Mouse (Mus musculus) megakaryocyte, embryonic 14.5 days (primary cell): Measurements from ENCODE around the gene Gm973. TPM values are rescaled to one million over a fixed set of nuclear protein-coding genes. Genes with fewer than 3 reads are reported as not detected.

Source experiments
- H3K27me3 ChIP-seq: replicated peaks from 2 replicates; pipeline ENCODE3; 2012; ENCODE audit warnings: inconsistent platforms
- H3K36me3 ChIP-seq: replicated peaks from 2 replicates; pipeline ENCODE3; 2012; ENCODE audit warnings: low read length, inconsistent platforms, mixed read lengths
- H3K4me1 ChIP-seq: 2 replicates; pipeline ENCODE4 v1.6.1; 2012; ENCODE audit warnings: inconsistent platforms
- H3K4me3 ChIP-seq: replicated peaks from 2 replicates; pipeline ENCODE3; 2012; ENCODE audit warnings: moderate library complexity, mild to moderate bottlenecking, inconsistent platforms
- H3K9me3 ChIP-seq: 2 replicates; pipeline ENCODE4 v1.6.1; 2012; ENCODE audit warnings: inconsistent platforms
- FLI1 ChIP-seq: IDR thresholded peaks from 2 replicates; pipeline ENCODE4 v1.6.1; 2012; ENCODE audit warnings: low read length, inconsistent platforms, mixed read lengths
- GATA1 ChIP-seq: IDR thresholded peaks from 3 replicates; pipeline ENCODE4 v1.6.1; 2012; ENCODE audit warnings: mixed read lengths, low read length, inconsistent platforms, borderline replicate concordance
- polyA plus RNA-seq: library from polyadenylated mRNA; stranded (reverse); fragments of >175 nt; gene quantifications from 2 replicates; pipeline ENCODE4 v1.2.3, GENCODE M21; 2012; ENCODE audit warnings: low replicate concordance; ENCODE audit not compliant: insufficient read depth

The Gm973 gene
- polyA plus RNA-seq: not detected in 2 replicates

DNA sequence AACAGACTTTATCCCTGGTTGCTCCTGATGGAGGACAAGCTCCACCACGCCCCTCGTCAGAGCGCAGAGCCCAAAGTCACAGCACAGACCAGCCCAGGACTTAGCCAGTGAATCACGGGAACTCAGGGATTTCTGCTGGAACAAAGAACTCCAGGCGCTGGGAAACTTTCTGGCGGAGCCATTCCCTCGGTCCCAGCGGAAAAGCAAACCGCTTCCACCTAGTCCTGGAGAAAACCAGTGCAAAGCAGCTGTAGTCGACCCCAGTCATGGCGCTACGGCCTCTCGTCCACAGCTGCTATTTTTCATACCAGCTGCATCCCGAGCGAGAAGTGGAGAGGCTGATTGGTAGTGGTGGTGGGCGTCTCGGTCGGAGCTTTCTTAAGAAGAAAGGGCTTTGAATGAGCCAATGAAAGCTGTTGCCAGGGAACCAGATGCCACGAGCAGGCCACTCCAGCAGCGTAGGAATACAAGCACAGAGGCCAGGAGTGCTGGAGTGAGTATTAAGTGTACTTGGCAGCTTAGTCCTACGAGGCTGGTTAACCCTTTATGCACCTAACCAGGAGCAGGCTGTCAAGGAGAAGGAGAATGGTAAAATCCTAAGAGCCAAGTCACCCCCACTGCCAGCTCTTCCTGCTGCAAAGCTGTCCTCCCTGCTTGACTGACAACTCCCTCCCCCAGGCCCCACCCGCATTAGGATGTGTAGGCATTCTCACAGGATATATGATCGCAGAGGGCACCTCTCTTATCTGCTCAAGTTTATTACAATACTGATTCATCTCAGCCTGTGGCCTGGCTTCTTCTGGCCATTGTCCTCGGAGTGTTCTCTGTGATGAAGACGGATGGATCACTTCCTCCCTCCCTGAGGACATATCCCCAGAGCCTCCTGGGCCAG lies at the start of gene Gm973:
TSS of gene Gm973 (plus strand) at position 239 of the 892 bp plus-strand sequence.
- Histone ChIP-seq H3K9me3 (no peaks in the 10 kb centered on the region), H3K27me3 (peaks cover 47% of the 10 kb centered on the region), H3K4me3 (no peak within 1 kb of the TSS), H3K36me3 (no peaks in the 10 kb centered on the region), H3K4me1 (peaks cover 9% of the 10 kb centered on the region; the same call in 1 of the 2 replicates)
- no peak for TF ChIP-seq GATA1
- no peak for TF ChIP-seq FLI1

- no peak overlapping the region for H3K4me3 ChIP-seq
- no peak for TF ChIP-seq FLI1
- TF ChIP-seq GATA1: no peak
Observed at GRCm38 (mm10) chr1:59469170-59469569, 46.9 kb upstream of the Gm973 start.

DNA sequence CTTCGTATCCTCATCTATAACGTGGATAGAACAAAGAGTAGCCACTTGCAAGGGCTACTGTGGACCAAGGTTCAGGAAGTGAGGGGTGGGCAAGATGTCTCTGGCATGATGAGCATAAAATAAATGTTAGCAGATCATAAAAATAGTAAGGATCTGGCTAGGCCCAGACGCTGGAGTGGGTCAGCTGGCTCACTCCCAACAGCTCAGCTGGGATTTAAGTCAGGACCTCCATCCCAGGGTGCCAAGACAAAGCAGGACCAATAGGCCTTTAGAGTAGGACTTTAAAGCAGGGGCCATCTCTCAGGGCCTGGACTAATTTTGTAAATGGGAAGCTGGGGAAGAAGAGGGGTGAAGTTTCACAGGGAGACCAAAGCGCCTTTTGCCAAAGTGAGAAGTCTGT lies 45.3 kb upstream of the Gm973 start:
- Histone ChIP-seq H3K4me3 (no peak overlapping the region), H3K9me3 (no peaks in the 10 kb centered on the region), H3K4me1 (peaks cover 4% of the 10 kb centered on the region), H3K27me3 (peaks cover 13% of the 10 kb centered on the region), H3K36me3 (no peaks in the 10 kb centered on the region)
- TF ChIP-seq GATA1: no peak
- no peak for TF ChIP-seq FLI1

More at GRCm38 (mm10) chr1:59469170-59469569, 46.9 kb upstream of the Gm973 start:
- peaks cover 17% of the 10 kb centered on the region for H3K27me3 ChIP-seq
- H3K4me1 ChIP-seq: no peaks in the 10 kb centered on the region
- no peaks in the 10 kb centered on the region for H3K36me3 ChIP-seq
- H3K9me3 ChIP-seq: no peaks in the 10 kb centered on the region

DNA sequence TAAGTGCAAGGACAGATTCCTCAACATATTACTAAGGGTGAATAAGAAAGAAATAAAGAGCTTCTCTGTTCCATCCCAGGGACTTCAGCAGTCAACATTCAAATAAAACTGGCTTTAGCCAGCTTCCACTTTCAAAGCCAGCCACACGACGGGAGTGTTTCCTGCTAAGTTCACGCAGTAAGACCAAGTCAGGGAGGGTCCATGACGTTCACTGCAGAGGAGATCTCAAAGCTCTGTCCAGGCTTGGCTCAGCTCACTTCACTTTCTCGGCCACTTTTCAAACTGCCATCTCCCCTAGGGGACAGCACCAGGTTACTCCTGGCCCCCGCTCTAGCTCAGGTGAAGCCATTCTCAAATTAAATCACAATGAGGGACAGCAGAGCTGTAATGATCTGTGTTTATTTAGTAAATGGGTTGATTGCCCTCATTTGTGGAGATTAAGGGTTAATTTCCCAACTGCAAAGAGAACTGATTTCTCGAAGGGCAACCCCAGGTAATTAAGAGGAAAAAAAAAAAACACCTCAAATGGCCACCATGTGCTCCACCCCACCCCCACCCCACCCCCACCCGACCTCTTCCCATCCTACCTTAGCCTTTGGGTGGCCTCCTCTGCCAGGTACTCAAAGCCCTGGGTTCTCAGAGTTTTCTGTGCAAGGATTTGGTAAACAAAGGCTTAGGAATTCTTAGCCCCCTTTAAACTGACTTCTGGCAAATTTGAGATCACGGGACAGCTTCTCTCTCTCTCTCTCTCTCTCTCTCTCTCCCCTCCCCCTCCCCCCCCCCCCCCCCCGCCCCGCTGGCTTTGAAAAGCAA lies 43.5 kb upstream of the Gm973 start:
- H3K4me1 ChIP-seq: peaks cover 5% of the 10 kb centered on the region
- H3K27me3 ChIP-seq: peaks cover 12% of the 10 kb centered on the region
- no peak for TF ChIP-seq GATA1
- TF ChIP-seq FLI1: no peak
- no peak overlapping the region for H3K4me3 ChIP-seq
- H3K9me3 ChIP-seq: no peaks in the 10 kb centered on the region
- no peaks in the 10 kb centered on the region for H3K36me3 ChIP-seq

- TF ChIP-seq FLI1: no peak
- TF ChIP-seq GATA1: no peak
- Histone ChIP-seq H3K27me3 (peaks cover 14% of the 10 kb centered on the region), H3K4me1 (peaks cover 5% of the 10 kb centered on the region), H3K36me3 (no peaks in the 10 kb centered on the region), H3K4me3 (no peak overlapping the region), H3K9me3 (no peaks in the 10 kb centered on the region)
Observed at GRCm38 (mm10) chr1:59473181-59473555, 42.9 kb upstream of the Gm973 start.

- H3K4me1 ChIP-seq: peaks cover 9% of the 10 kb centered on the region
- H3K9me3 ChIP-seq: no peaks in the 10 kb centered on the region
- TF ChIP-seq FLI1 (no peak), GATA1 (no peak)
- no peaks in the 10 kb centered on the region for H3K36me3 ChIP-seq
- peaks cover 11% of the 10 kb centered on the region for H3K27me3 ChIP-seq
- no peak overlapping the region for H3K4me3 ChIP-seq
Observed at GRCm38 (mm10) chr1:59475618-59476017, 40.4 kb upstream of the Gm973 start.

DNA sequence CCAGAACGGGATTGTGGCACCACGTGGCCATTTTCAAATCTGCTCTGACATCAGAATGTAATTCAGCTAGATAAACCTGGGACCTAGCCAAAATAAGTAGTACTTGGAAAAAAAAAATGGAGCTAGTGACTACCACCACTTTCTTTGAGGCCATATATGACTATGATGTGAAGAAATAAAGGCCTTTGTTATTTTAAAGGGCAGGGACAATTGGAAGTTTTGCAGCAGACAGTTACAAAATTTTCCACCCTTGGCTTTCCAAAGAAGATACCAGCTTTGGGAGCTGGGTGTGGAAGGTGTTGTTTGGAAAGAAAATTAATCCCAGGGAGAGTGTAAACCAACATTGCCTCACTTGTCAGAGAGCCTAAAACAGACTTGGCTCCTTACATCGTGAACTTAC lies 37.2 kb upstream of the Gm973 start:
- peaks cover 7% of the 10 kb centered on the region for H3K9me3 ChIP-seq
- H3K4me3 ChIP-seq: no peak overlapping the region
- peaks cover 22% of the 10 kb centered on the region for H3K27me3 ChIP-seq
- H3K4me1 ChIP-seq: peaks cover 37% of the 10 kb centered on the region
- no peak for TF ChIP-seq FLI1
- TF ChIP-seq GATA1: no peak
- peaks cover 6% of the 10 kb centered on the region for H3K36me3 ChIP-seq

DNA sequence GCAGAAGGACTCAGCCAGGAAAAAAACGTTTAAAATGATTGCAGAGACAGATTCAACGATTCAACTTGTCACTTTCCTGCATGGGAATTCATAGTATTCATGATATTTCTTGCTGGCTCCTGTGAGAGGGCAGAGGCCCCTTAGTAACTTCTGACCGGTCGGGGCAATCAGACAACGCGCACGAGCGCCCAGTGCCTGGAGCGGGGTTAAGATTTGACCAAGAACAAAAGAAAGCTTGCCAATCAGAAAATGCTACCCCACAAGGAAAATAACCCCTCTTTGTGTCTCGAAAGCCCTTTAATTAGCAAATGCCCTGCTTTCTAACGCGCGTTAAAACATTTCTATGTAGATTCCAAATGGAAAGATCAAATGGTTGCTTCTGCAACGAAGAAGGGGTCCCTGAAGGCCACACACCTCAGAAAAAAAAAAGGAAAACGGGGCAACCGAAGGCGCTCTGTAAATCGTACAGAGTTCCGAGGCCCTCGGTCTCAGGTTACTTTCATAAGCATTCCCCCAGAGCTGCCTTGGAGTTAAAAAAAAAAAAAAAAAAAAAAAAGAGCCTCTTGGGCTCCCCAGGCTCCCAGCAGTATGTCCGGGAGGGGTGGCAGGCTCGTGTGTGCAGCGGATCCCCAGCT lies 35.1 kb upstream of the Gm973 start:
- Histone ChIP-seq H3K4me3 (peak overlapping the region; percentile 95), H3K36me3 (peaks cover 16% of the 10 kb centered on the region), H3K27me3 (peaks cover 30% of the 10 kb centered on the region), H3K4me1 (peaks cover 49% of the 10 kb centered on the region), H3K9me3 (peaks cover 9% of the 10 kb centered on the region)
- TF ChIP-seq FLI1 (no peak), GATA1 (no peak)

DNA sequence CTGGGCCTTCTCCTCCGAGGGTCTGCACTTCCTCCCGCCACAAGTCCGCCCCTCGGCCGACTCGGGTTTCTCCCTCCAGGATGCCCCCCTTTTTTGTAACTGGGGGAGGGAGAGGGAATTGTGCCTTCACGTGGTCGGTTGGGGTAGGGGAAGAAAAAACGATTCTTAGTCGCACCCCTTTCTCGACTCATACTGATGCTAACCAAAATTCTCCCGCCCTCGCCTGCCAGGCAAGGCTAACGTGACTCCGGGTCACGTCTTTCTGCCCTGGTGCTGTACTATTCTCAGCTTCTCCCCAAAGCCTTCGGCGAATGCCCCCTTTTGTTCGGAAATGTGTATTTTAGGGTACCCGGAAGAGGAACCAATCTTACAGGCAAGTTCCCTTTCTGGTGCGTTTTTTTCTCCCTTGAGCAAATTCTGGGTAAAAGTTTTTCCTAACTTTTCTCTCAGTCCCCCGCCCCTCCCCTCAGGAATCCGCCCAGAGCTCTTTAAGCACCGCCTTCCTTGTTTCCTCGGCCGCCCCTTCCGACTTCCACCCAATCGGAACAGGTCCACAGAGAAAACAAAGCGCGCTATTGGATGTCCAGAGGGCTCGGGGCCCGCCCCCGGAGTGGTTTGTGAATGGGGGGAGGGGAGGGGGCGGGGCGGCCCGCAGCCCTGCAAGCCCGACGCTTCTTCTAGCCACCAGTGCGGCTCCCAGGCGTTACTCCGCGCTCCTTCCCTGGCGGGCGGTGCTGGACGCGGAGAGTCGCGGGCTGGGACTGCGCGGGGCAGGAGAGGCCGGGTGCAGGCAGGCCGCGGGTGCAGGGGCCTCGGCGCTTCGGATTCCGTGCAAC lies 34.4 kb upstream of the Gm973 start:
- peaks cover 16% of the 10 kb centered on the region for H3K36me3 ChIP-seq
- peaks cover 30% of the 10 kb centered on the region for H3K27me3 ChIP-seq
- peak overlapping the region; percentile 95 for H3K4me3 ChIP-seq
- H3K4me1 ChIP-seq: peaks cover 49% of the 10 kb centered on the region
- TF ChIP-seq GATA1 (no peak), FLI1 (no peak)
- peaks cover 9% of the 10 kb centered on the region for H3K9me3 ChIP-seq
